Mouse (Mus musculus) cerebellum, postnatal 36 days (tissue): Measurements from ENCODE around the gene Kcp.

Source experiments
- DNase-seq, 2 experiments: peaks; one replicate each; pipeline ENCODE4 v3.0.0; 2021 to 2022; ENCODE audit warnings: mixed read lengths in 2 of 2

Gene Kcp

DNA sequence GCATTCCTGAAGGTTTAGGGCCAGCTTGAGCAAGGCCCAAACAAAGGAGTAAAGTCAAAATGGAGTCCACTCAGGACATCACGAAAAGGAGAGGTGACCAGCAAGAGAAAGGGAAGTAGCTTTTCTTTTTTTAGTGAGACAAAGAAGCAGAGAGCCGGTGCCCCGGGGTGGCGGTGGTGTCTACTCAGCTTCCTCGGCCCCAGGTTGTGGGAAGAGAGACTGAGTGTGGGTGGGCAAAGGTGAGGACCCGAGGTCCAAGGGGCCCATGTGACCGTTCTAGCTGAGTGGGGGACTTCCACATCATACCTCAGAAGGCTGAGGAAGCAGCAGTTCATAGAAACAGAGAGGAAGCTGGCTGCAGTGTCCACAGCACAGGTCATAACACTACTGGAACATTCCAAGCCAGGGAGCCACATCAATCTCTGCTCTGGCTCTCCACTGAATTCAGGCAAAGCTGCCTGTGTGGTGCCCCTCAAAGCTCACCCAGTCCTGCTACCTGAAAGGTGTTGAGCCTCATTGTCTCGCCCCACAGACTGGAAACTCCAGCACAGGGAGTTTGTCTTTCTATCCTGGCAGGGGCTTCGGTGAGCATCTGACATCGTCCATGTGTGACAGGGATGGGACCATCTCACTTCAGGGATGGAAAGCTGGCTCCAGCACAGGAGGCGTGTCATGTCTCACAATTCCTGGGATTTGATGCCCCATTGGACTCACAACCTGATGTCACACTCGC, 15.7 kb upstream of the Kcp start:
- DNase-seq: no peak

DNA sequence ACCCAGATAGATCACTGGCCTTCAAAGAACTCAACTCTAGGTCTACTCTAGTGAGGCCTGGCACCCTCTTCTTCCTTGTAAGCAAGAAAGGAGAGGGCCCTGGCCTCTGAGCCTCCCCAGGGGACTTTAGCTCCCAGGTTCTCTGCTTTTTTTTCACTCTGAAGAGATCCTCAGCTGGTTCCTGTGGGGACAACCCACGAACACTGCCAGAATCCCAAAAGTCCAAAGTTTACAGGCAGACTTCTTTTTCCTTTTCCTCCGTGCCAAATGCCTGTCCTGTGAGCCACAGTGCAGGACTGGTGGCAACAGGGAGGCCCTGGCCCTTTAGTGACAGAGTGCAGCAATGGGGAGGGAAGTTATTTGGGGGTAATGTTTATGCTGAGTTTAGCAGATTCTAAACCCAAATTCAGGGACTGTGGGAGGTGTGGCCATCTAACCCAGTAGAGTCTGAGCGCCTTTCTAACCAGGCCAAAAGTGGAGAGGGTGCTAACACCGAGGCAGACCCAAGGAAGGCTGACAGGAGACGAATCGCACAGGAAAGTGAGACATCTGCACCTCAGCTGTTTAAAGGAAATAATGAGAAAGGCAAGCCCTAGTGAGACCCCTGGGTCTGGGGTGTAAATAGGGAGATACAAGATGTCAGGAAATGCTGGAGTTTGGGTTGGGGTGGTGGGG, 15.0 kb upstream of the Kcp start:
- DNase-seq: no peak

- peak; percentile 22 to 26 for DNase-seq
These were observed 9.4 kb upstream of the Kcp start for GRCm38 (mm10) chr6:29517139-29517538.

GRCm38 (mm10) chr6:29513284-29513683, 5.5 kb upstream of the Kcp start:
- DNase-seq: no peak

DNA sequence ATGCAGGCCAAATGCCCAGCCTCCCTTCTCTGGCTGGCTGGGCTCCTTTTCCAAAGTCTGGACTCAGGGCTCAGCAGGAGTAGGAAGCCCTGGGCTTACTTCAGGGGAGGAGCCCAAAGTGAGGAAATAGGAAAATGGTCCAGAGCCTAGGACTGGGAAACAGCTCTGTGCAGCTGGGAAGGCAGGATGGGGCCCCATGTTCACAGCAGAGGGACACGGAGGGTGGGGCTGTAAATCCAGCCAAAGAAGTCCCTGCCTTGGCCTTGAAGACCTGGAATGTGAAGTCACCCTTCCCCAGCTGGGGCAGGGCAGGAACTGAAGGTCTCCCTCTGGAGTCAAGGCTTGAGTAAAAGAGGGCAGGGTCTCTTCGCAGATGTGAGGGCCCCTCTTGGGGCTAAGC, 1.3 kb upstream of the Kcp start:
- no peak for DNase-seq

GRCm38 (mm10) chr6:29506834-29507233, 918 bp downstream of the Kcp start:
- DNase-seq: no peak

DNA sequence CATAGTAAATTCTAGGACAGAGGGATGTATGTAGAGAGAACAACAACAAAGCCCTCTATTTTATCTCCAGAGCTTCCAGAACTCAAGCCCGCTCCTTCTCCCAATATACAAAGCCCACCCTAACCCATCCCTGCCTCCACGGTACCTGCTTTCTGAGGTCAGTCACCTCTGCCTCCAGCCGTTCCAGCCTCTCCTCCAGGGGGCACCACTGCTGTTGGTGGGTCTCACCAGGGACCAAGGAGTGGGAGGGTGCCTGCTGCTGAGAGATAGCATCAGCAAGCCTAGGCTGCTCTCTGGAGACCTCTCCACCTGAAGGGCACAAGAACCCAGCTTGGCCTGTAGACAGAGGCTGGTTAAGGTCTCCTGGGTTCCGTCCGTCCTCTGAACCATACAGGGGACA, 2.3 kb downstream of the Kcp start:
- no peak for DNase-seq

- DNase-seq: no peak
These were observed 6.2 kb downstream of the Kcp start for GRCm38 (mm10) chr6:29501599-29501998.

- DNase-seq: no peak
These were observed 6.9 kb downstream of the Kcp start for GRCm38 (mm10) chr6:29500810-29501209.

- no peak for DNase-seq
These were observed 7.6 kb downstream of the Kcp start for GRCm38 (mm10) chr6:29500177-29500576.

- no peak for DNase-seq
These were observed 10.0 kb downstream of the Kcp start for GRCm38 (mm10) chr6:29497791-29498190.

DNA sequence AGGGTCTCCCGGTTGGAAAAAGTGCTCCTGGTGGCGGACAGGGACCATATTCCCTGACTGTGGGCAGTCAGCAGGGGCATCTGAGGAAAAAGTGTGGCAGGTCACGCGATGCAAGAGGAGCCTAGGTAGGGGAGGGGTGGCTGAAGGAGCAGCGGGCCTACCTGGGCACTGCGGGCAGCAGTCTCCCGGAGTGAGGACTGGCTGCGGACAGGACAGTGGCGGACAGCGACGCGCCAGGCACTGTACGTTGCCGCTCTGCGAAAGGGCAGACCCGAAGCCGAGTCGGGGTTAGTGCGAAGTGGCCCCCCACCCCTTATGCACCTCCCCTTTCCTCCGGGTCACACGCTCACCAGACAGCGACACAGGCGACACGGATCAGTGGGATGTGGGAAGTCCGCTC, 11.5 kb downstream of the Kcp start:
- no peak for DNase-seq

- DNase-seq: no peak
These were observed 13.7 kb downstream of the Kcp start for GRCm38 (mm10) chr6:29494101-29494500.

DNA sequence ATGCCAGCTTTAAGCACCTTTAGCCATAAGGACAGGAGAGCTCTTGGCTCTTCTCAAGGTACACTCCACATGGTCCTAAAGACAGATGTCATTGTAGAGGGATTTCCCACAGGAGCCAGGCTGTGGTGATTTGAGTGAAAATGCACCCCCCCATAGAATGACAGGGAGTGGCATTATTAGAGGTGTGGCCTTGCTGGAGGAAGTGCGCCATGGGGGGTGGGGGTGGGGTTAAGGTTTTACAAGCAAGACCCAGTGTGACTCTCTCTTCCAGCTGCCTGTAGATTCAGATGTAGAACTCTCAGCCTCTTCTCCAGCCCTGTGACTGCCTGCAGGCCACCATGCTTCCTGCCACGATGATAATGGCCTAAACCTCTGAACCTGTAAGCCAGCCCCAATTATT, 21.8 kb downstream of the Kcp start:
- DNase-seq: no peak

- DNase-seq: peak; percentile 65 to 70
These were observed 22.8 kb downstream of the Kcp start for GRCm38 (mm10) chr6:29484716-29485559.

GRCm38 (mm10) chr6:29482691-29483090, 25.1 kb downstream of the Kcp start:
- DNase-seq: no peak

DNA sequence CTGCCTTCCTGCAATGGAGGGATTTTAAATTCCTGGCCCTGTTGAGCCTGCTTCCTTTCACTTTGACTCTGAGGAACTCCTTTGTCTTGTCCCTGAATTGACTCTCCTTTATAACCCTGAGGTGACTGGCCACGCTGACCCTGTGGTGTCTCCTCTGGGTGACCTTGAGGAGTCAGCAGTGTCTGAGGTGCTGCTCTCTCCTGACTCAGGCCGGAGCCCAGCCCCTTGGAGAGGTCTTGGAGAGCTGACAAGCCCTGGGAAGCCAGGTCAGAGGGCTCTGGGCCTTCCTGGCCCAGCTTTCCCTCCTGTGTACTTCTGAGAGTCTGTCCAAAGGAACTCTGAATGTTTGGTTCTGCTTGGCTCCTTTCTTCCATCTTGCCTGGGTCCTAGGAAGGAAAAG, 33.0 kb downstream of the Kcp start:
- DNase-seq: no peak

DNA sequence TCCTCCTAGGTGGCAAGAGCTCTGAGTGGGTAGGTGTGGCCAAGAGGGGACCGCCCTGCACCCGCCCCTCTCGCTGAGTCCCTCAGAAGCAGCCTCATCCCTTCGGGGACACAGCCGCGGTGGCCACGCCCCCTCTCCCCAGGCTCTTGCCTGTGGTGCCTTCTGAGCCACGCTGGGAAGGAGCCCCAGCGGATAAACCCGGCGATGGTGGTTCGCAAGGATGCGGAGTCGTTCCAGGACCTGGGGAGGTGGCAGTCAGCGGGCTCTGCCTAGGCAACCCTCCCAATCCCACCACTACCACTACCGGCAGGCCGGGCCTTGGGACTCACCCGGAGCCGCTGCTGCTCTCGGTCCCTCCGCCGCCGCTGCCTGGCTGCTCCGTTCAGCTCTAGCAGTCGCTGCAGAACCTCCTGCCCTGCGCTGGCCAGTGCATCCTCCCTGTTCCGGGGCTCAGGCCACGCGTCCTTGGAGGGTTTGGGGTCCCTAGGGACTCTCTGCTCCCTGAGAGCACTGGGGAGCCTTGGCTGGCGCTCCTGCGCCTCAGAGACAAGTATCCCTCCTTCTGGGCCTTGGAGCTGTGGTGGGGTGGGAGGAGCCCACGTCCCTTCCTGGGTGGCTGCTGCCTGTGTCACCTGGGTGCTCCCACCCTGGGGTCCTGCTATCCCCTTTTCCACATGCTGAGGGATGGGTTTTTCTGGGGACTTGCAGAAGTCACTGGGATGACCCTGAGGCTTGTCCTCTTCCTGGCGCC, 33.6 kb downstream of the Kcp start:
- peak; percentile 34 to 56 for DNase-seq

DNA sequence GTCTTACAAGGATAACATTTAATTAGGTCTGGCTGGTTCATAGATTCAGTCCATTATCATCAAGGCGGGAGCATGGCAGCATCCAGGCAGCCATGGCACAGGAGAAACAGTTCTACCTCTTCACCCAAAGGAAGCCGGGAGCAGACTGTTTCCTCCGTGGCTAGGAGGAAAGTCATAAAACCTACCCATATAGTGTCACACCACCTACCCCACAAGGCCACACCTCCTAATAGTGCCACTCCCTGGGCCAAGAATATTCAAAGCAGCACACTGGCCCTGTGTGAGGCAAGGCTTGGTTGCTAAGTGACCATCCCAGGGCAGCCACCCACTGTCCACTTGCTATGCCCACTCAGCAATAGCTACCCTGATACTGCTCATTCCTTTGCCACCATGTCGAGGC, 36.6 kb downstream of the Kcp start, which contains the start of gene Atp6v1fnb:
Atp6v1fnb (plus strand) TSS at position 301 of the 400 bp plus-strand sequence.
- DNase-seq: no peak

DNA sequence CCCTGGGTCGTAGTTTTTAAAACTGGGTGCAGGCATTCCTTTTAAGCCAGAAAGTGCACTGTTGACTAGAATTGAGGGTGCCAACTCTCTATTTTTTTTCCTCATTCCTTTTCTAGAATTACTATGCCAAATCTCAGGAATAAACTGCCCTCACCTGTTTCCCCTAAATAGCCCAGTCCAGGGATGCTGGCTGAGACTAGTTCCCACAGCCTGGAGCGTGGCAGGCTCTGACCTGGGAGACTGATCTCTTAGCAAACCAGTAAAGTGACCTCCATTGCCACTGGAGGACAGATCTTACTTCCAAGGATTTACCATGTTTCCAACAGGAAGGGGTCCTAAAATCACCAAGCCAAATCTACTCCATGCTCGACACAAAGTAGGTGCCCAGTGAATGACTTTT, 38.9 kb downstream of the Kcp start:
- DNase-seq: no peak

DNA sequence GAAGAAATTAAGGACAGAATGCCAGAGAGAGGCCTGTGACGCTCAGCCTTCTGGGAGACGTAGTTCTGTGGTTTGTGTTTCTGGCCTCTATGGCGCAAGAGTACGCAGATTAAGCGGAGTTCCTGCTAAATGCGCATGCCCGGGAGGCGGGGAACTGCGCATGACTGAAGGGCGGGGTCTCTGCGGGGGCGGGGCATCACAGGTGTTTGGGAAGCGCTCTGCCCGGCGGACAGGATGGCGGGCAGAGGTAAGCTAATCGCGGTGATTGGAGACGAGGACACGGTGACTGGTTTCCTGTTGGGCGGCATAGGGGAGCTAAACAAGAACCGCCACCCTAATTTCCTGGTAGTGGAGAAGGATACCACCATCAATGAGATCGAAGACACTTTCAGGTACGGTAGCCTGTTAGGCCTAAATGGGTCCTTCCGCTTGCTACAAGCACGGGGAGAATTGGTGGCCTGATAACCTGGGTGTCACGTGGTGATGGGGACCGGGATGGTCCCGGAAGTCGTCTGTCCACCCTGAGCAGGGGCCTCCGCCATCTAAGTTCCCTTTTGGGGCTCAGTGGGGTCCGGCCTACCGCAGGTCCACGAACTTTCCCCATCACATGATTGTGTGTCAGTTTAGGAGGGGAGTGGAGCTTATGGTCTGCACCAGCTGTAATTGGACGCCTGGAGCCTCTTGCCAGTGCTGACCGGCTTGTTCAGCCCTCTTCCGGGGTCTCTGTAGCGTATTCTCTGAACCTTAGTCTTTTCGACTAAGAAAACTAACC, 40.0 kb downstream of the Kcp start, which contains the start of gene Atp6v1f:
Atp6v1f (plus strand) TSS at position 136 of the 772 bp plus-strand sequence.
- DNase-seq: peak; percentile 93 to 95

DNA sequence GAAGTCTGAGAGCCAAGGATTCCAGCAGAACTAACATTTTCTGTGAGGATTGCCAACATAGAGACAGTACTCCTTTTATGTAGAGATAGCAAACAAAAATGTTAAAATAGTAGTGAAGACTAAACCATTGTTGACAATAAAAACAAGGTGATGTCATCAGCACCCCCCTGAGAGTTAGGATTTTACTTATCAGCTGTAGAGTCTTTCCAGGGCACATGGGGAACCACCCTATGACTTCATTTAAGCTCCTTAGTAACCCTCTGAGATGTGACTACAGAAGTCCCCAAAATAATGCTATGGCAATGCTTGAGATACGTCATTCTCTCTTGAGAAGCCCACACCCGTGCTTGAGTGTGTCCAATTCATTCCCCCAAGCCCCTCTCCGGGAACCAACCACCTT, 44.4 kb downstream of the Kcp start:
- DNase-seq: no peak
